Mouse (Mus musculus): ENCODE measurements around the gene Sumf1. TPM values are rescaled to one million over a fixed set of nuclear protein-coding genes. Genes with fewer than 3 reads are reported as not detected.

The Sumf1 gene
- polyA plus RNA-seq, 1 experiment = 14.9 TPM

DNA sequence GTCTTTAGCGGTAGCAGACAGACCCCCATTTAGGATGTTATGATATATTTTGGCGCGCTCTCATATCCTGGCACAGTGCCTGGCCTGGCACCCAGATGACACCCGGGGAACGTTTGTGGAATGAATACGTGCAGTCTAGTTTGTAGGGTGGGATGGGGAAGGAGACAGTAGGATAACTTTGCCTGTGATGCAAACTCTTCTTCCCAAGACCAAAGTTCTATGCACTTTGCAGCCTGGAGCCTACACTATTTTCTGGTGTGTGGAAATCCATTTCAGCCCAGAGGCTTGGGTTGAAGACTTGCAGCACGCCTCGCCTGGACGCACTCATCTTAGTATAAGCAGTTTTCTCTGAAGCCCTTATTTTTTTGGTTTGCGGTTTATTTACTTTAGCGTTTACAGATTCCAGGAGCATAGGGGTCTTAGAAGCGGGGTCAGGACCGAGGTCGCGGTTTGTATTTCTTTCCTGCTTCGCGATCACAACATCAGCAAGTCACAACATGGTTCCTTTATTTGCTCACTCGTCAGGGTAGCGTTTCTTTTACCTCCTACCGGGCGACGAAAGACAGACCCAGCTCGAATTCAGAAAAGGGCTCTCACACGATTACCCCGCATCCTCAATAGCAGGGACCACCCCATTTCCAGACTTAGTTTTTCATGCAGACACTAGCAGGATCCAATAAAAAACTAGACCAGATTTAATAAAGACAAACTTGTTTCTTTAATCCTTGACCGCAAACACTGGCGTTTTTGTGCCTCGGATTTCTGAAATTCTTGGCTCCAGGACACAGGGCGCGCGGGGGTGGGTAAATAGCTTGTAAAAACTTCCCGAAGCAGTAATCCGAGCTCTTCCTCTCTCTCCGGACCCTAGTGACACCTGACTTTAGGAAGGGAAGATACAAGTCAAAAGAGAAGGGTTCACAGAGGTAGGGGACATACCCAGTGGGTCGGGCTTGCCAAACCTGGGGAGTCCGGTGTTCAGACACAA lies 26.8 kb upstream of the Sumf1 start:
- Histone ChIP-seq H3K4me2 (ENCODE audit: low read depth) (peak overlapping the region; percentile 85), H3K79me2 (ENCODE audit: control insufficient read depth, insufficient read depth) (no peaks in the 10 kb centered on the region), H3ac (ENCODE audit: control insufficient read depth, insufficient read length) (peak overlapping the region; percentile 34), H3K36me3 (ENCODE audit: control insufficient read depth, insufficient read depth) (no peaks in the 10 kb centered on the region), H3K4me3 (peak overlapping the region; percentile 72), H3K27me3 (ENCODE audit: control insufficient read depth, insufficient read depth, insufficient read length) (peaks cover under 1% of the 10 kb centered on the region)
- TF ChIP-seq MAX (IDR thresholded peaks at IDR 0.05; ENCODE audit: low read depth) (no peak), CEBPB (IDR thresholded peaks at IDR 0.05; ENCODE audit: insufficient read depth, poor library complexity, severe bottlenecking) (no peak), USF1 (IDR thresholded peaks at IDR 0.05; ENCODE audit: low read depth) (no peak), POLR2A (IDR thresholded peaks at IDR 0.05; ENCODE audit: insufficient read length, low read depth) (no peak), MYOG (IDR thresholded peaks at IDR 0.05; ENCODE audit: control insufficient read depth in 1 of 3, insufficient read depth in 1 of 3, insufficient read length in 2 of 3, low read depth in 2 of 3) (no peak), E2F4 (IDR thresholded peaks at IDR 0.05; ENCODE audit: insufficient read depth) (no peak), TCF3 (IDR thresholded peaks at IDR 0.05; ENCODE audit: insufficient read length, low read depth) (no peak), REST (IDR thresholded peaks at IDR 0.05; ENCODE audit: insufficient read depth, insufficient read length) (no peak), POLR2AphosphoS2 (IDR thresholded peaks at IDR 0.05; ENCODE audit: insufficient read length, low read depth) (no peak), TCF12 (IDR thresholded peaks at IDR 0.05; ENCODE audit: insufficient read depth, poor library complexity, severe bottlenecking) (no peak), SRF (IDR thresholded peaks at IDR 0.05; ENCODE audit: control insufficient read depth, insufficient read length, low read depth) (no peak), MYOD1 (IDR thresholded peaks at IDR 0.05; ENCODE audit: control insufficient read depth in 1 of 3, insufficient read length in 2 of 3, low read depth in 2 of 3) (no peak)

DNA sequence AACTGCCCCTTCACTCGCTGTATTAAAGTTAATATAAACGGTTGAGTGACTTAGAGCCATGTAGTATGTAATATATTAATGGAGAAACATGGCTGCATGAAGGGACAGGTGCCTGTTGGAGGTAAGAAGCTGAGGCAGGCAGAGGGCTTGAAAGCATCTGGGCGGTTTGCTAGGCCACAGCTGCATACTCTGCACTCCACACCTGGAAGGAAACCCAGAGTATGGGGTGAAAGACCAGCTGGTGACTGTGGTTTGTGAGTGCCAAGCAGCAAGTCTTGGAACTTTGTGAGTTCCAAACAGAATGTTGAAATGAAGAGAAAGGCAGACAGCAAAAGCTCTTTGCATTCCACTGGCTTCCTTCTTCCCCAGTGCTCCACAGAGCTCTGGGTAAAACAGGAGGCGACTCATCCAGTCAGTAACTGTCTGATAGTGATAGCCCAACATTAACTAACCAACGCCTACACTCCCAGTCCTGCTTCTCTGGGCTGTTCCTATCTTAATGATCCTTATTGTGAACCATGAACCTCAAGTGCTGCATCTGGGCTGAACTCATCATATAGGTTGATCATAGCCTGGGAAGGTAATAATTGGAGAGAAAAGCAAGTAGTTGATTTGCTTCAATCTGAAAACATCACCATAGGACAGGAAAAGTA lies 21.7 kb upstream of the Sumf1 start:
- no peak overlapping the region for H3ac ChIP-seq (ENCODE audit: control insufficient read depth, insufficient read length)
- no peaks in the 10 kb centered on the region for H3K79me2 ChIP-seq (ENCODE audit: control insufficient read depth, insufficient read depth)
- no peak overlapping the region for H3K4me3 ChIP-seq
- H3K27me3 ChIP-seq (ENCODE audit: control insufficient read depth, insufficient read depth, insufficient read length) = peaks cover 14% of the 10 kb centered on the region
- TF ChIP-seq REST (IDR thresholded peaks at IDR 0.05; ENCODE audit: insufficient read depth, insufficient read length) (no peak), POLR2A (IDR thresholded peaks at IDR 0.05; ENCODE audit: insufficient read length, low read depth) (no peak), MAX (IDR thresholded peaks at IDR 0.05; ENCODE audit: low read depth) (no peak), TCF12 (IDR thresholded peaks at IDR 0.05; ENCODE audit: insufficient read depth, poor library complexity, severe bottlenecking) (no peak), MYOG (IDR thresholded peaks at IDR 0.05; ENCODE audit: control insufficient read depth in 1 of 3, insufficient read depth in 1 of 3, insufficient read length in 2 of 3, low read depth in 2 of 3) (no peak), MYOD1 (IDR thresholded peaks at IDR 0.05; ENCODE audit: control insufficient read depth in 1 of 3, insufficient read length in 2 of 3, low read depth in 2 of 3) (no peak), POLR2AphosphoS2 (IDR thresholded peaks at IDR 0.05; ENCODE audit: insufficient read length, low read depth) (no peak), E2F4 (IDR thresholded peaks at IDR 0.05; ENCODE audit: insufficient read depth) (no peak), USF1 (IDR thresholded peaks at IDR 0.05; ENCODE audit: low read depth) (no peak), SRF (IDR thresholded peaks at IDR 0.05; ENCODE audit: control insufficient read depth, insufficient read length, low read depth) (no peak), CEBPB (IDR thresholded peaks at IDR 0.05; ENCODE audit: insufficient read depth, poor library complexity, severe bottlenecking) (no peak), TCF3 (IDR thresholded peaks at IDR 0.05; ENCODE audit: insufficient read length, low read depth) (no peak)
- no peaks in the 10 kb centered on the region for H3K36me3 ChIP-seq (ENCODE audit: control insufficient read depth, insufficient read depth)
- H3K4me2 ChIP-seq (ENCODE audit: low read depth) = no peak overlapping the region

DNA sequence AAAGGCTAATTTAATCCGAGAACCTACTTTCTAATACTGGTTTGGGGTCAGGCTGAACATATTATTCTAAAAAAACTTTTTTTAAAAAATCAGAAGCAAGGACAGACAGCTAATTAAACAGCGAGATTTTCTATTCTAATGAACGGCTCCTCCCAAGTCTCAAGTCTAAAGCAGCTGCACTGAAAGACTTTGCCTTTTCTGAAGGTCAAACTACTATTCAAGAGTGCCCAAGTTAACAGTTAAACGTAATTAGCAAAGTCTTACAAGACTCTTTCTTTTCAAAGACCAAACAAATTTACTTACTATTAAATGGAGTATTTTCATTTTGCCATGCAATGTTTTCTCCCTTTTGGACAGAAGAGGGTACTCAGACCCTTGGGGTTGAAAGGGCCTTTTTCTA lies 20.8 kb upstream of the Sumf1 start:
- Histone ChIP-seq H3K27me3 (ENCODE audit: control insufficient read depth, insufficient read depth, insufficient read length) (peaks cover 18% of the 10 kb centered on the region), H3K4me2 (ENCODE audit: low read depth) (no peak overlapping the region), H3K4me3 (no peak overlapping the region), H3K79me2 (ENCODE audit: control insufficient read depth, insufficient read depth) (no peaks in the 10 kb centered on the region), H3ac (ENCODE audit: control insufficient read depth, insufficient read length) (no peak overlapping the region), H3K36me3 (ENCODE audit: control insufficient read depth, insufficient read depth) (no peaks in the 10 kb centered on the region)
- no peak for TF ChIP-seq POLR2AphosphoS2 (IDR thresholded peaks at IDR 0.05; ENCODE audit: insufficient read length, low read depth)
- TF ChIP-seq TCF12 (IDR thresholded peaks at IDR 0.05; ENCODE audit: insufficient read depth, poor library complexity, severe bottlenecking) = no peak
- no peak for TF ChIP-seq POLR2A (IDR thresholded peaks at IDR 0.05; ENCODE audit: insufficient read length, low read depth)
- TF ChIP-seq TCF3 (IDR thresholded peaks at IDR 0.05; ENCODE audit: insufficient read length, low read depth) = no peak
- TF ChIP-seq MAX (IDR thresholded peaks at IDR 0.05; ENCODE audit: low read depth) = no peak

DNA sequence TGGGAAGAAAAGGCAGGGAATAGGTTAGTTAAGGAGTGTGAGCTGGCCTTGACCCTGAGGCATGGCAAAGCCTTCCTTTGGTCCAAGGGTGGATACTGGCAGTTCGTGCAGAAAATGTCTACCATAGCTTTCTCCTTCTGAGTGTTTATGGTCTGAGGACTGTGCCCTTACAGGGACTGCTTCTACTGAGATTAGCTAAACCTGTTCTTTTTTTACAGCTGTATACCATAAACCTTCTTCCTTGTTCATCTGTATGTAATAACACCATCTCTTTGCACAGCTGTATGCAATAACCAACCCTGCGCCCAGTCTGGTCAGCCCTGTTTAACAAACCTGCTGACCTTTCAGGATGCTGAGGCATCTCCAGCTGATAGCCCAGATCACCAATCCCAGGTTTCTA lies 18.9 kb upstream of the Sumf1 start:
- Histone ChIP-seq H3K4me2 (ENCODE audit: low read depth) (no peak overlapping the region), H3K36me3 (ENCODE audit: control insufficient read depth, insufficient read depth) (no peaks in the 10 kb centered on the region), H3K4me3 (no peak overlapping the region), H3K27me3 (ENCODE audit: control insufficient read depth, insufficient read depth, insufficient read length) (peaks cover 18% of the 10 kb centered on the region), H3K79me2 (ENCODE audit: control insufficient read depth, insufficient read depth) (no peaks in the 10 kb centered on the region), H3ac (ENCODE audit: control insufficient read depth, insufficient read length) (no peak overlapping the region)
- no peak for TF ChIP-seq CEBPB (IDR thresholded peaks at IDR 0.05; ENCODE audit: insufficient read depth, poor library complexity, severe bottlenecking)
- TF ChIP-seq USF1 (IDR thresholded peaks at IDR 0.05; ENCODE audit: low read depth) = no peak
- no peak for TF ChIP-seq POLR2AphosphoS2 (IDR thresholded peaks at IDR 0.05; ENCODE audit: insufficient read length, low read depth)
- TF ChIP-seq MYOG (IDR thresholded peaks at IDR 0.05; ENCODE audit: control insufficient read depth in 1 of 3, insufficient read depth in 1 of 3, insufficient read length in 2 of 3, low read depth in 2 of 3) = no peak
- TF ChIP-seq POLR2A (IDR thresholded peaks at IDR 0.05; ENCODE audit: insufficient read length, low read depth) = no peak
- TF ChIP-seq E2F4 (IDR thresholded peaks at IDR 0.05; ENCODE audit: insufficient read depth) = no peak
- no peak for TF ChIP-seq MAX (IDR thresholded peaks at IDR 0.05; ENCODE audit: low read depth)
- TF ChIP-seq REST (IDR thresholded peaks at IDR 0.05; ENCODE audit: insufficient read depth, insufficient read length) = no peak
- TF ChIP-seq MYOD1 (IDR thresholded peaks at IDR 0.05; ENCODE audit: control insufficient read depth in 1 of 3, insufficient read length in 2 of 3, low read depth in 2 of 3) = no peak
- TF ChIP-seq TCF12 (IDR thresholded peaks at IDR 0.05; ENCODE audit: insufficient read depth, poor library complexity, severe bottlenecking) = no peak
- no peak for TF ChIP-seq TCF3 (IDR thresholded peaks at IDR 0.05; ENCODE audit: insufficient read length, low read depth)
- TF ChIP-seq SRF (IDR thresholded peaks at IDR 0.05; ENCODE audit: control insufficient read depth, insufficient read length, low read depth) = no peak

All from myocyte (in vitro differentiated cells).